Mouse (Mus musculus) C2C12 (cell line): ENCODE measurements around the gene Nup43. TPM values are rescaled to one million over a fixed set of nuclear protein-coding genes. Genes with fewer than 3 reads are reported as not detected.
A peak's percentile ranks its signal among the peaks of the same experiment; 100 is the strongest.
"Not testable (repeated sequence)": the region's sequence is repeated elsewhere in the genome, so short reads cannot be mapped to it uniquely, and the experiment has no call there.

ENCODE experiments used
- H3K27me3 ChIP-seq: one replicate; pipeline ENCODE4 v1.6.1; 2011; ENCODE audit not compliant: control insufficient read depth, insufficient read depth, insufficient read length
- H3K36me3 ChIP-seq: one replicate; pipeline ENCODE4 v1.6.1; 2011; ENCODE audit not compliant: control insufficient read depth, insufficient read depth
- H3K4me3 ChIP-seq: one replicate; pipeline ENCODE4 v1.5.1; 2011; ENCODE audit warnings: mild to moderate bottlenecking, control low read depth; ENCODE audit not compliant: poor library complexity, insufficient read depth, severe bottlenecking
- H3K79me2 ChIP-seq: one replicate; pipeline ENCODE4 v1.6.1; 2011; ENCODE audit not compliant: control insufficient read depth, insufficient read depth
- H3K79me3 ChIP-seq: one replicate; pipeline ENCODE4 v1.6.1; 2011; ENCODE audit warnings: low read depth, control low read depth
- H3ac ChIP-seq: one replicate; pipeline ENCODE3; 2011; ENCODE audit warnings: low read depth; ENCODE audit not compliant: control insufficient read depth, insufficient read length
- CEBPB ChIP-seq: IDR thresholded peaks from one replicate; pipeline ENCODE4 v1.6.1; 2011; ENCODE audit warnings: low read depth, mild to moderate bottlenecking, control low read depth, moderate library complexity
- CTCF ChIP-seq: IDR thresholded peaks from one replicate; pipeline ENCODE4 v1.5.1; 2011; ENCODE audit not compliant: control insufficient read depth, insufficient read depth, insufficient read length
- FOSL1 ChIP-seq: IDR thresholded peaks from one replicate; pipeline ENCODE4 v1.8.0; 2011; ENCODE audit warnings: mild to moderate bottlenecking, low read length; ENCODE audit not compliant: poor library complexity, insufficient read depth, severe bottlenecking
- MAX ChIP-seq: IDR thresholded peaks from one replicate; pipeline ENCODE4 v1.6.1; 2011; ENCODE audit warnings: mild to moderate bottlenecking, control low read depth
- MYOD1 ChIP-seq: IDR thresholded peaks from one replicate; pipeline ENCODE4 v1.6.1; 2011; ENCODE audit warnings: low read depth; ENCODE audit not compliant: control insufficient read depth, insufficient read length
- MYOG ChIP-seq: IDR thresholded peaks from one replicate; pipeline ENCODE4 v1.6.1; 2011; ENCODE audit not compliant: control insufficient read depth, insufficient read length; ENCODE audit errors: extremely low read depth
- USF1 ChIP-seq: IDR thresholded peaks from one replicate; pipeline ENCODE4 v1.6.1; 2011; ENCODE audit warnings: low read depth, mild to moderate bottlenecking, control low read depth, moderate library complexity
- long read RNA-seq, 2 experiments: library from polyadenylated mRNA; unstranded; transcript quantifications; one replicate each; pipeline ENCODE4 v2.0.0; 2019 to 2020
- polyA plus RNA-seq: library from polyadenylated mRNA; unstranded; fragments of >200 nt; fragmentation: generic; extraction: Trizol; gene quantifications from one replicate; pipeline ENCODE4 v1.2.1, GENCODE M21; 2012; ENCODE audit warnings: missing spikeins

Gene Nup43
- polyA plus RNA-seq: 35.1 TPM
- long read RNA-seq, experiment 1, transcript Nup43-201 (8 exons, 1,286 nt): major isoform, 52 of 56 reads
- long read RNA-seq, experiment 1, partial matches to known transcripts: 2 of 56 reads
- long read RNA-seq, experiment 1, other reads (novel, unspliced or antisense): 1 of 56 reads
- long read RNA-seq, experiment 2, transcript Nup43-201 (8 exons, 1,286 nt): major isoform, 102 of 112 reads
- long read RNA-seq, experiment 2, partial matches to known transcripts: 5 of 112 reads
- long read RNA-seq, experiment 2, other reads (novel, unspliced or antisense): 5 of 112 reads

DNA sequence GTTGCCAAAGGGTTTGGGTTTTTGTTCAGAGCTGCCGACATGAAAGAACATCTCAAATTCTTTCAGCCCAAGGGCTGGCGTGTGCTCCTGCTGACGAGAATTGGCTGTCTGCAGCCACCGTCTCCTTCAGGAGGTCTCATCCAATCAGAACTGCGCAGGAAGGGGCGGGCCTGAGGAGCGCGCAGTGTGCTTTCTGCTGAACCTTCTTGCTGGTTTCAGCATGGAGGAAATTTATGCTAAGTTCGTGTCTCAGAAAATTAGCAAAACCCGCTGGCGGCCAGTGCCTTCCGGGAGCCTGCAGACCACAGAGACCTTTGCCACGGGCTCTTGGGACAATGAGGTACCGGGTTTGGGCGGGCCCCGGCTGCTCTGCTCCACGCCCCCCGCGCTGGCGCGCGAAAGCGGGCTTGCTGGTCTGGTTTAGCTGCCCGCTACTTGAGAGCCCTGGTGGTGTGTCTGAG, at the start of gene Nup43:
TSS of gene Nup43 (plus strand) at position 162 of the 461 bp plus-strand sequence.
- Histone ChIP-seq H3K36me3 (peaks cover 26% of the 10 kb centered on the region), H3K27me3 (no peaks in the 10 kb centered on the region), H3K79me2 (peaks cover 46% of the 10 kb centered on the region), H3K4me3 (peak within 1 kb of the TSS; percentile 74), H3K79me3 (peaks cover 21% of the 10 kb centered on the region), H3ac (peak within 1 kb of the TSS; percentile 66)
- TF ChIP-seq FOSL1 (no peak), MYOG (no peak), USF1 (no peak), CEBPB (no peak), MYOD1 (no peak), CTCF (no peak), MAX (no peak)

DNA sequence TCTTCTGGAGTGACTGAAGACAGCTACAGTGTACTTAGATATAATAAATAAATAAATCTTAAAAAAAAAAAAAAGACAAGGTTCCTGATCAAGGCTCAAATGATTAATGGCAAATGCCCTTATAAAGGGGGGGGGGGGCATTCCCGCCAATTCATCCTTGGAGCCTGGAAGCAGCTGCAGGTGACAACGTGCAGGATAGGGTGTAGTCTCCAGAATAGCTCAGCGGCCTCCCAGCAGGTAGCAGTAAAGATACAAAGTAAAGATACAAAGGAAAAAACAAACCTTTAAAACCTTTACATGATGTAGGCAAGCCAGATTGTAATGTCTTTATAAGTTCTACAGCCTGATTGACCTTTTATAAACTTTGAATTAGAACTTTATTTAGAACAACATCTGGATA, 49.7 kb upstream of the Nup43 start:
- not testable (repeated sequence) for H3K4me3 ChIP-seq, H3K79me2 ChIP-seq, H3K79me3 ChIP-seq, H3K27me3 ChIP-seq, H3ac ChIP-seq, H3K36me3 ChIP-seq

DNA sequence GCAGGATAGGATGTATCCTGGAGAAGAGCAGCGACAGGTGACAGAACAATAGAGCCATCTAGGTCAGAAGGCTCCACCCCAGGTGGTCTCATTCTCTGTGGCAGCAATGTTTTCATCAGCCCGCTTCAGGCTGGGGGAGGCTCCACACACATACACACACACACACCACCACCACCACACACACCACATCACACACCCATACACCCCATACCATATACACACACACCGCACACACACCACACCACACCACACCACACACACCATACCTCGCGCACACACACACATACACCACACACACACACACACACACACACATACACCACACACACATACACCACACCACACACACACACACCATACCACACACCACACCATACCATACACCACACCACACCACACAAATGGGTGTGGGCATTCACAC, 47.5 kb upstream of the Nup43 start:
- no peak for TF ChIP-seq FOSL1

DNA sequence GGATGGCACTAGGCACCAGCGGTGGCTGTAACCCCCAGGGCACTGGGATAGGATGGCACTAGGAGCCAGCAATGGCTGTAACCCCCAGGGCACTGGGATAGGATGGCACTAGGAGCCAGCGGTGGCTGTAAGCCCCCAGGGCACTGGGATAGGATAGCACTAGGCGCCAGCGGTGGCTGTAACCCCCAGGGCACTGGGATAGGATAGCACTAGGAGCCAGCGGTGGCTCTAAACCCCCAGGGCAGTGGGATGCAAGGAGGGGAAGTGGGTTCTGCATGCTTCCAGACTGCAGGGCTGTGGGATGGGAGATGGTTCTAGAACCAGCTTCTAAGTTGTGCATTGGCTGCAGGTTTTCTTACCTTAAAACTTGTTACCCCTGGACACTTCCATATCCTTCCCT, 46.6 kb upstream of the Nup43 start:
- H3K79me3 ChIP-seq: no peaks in the 10 kb centered on the region
- no peaks in the 10 kb centered on the region for H3K27me3 ChIP-seq
- no peak overlapping the region for H3ac ChIP-seq
- TF ChIP-seq MYOG (no peak), USF1 (no peak), CTCF (no peak), MAX (no peak), FOSL1 (no peak)
- no peak overlapping the region for H3K4me3 ChIP-seq
- no peaks in the 10 kb centered on the region for H3K36me3 ChIP-seq
- no peaks in the 10 kb centered on the region for H3K79me2 ChIP-seq

More for the DNA sequence above, 47.5 kb upstream of the Nup43 start:
- H3K79me2 ChIP-seq: no peaks in the 10 kb centered on the region
- H3K79me3 ChIP-seq: no peaks in the 10 kb centered on the region
- H3ac ChIP-seq: no peak overlapping the region
- no peaks in the 10 kb centered on the region for H3K27me3 ChIP-seq
- H3K4me3 ChIP-seq: no peak overlapping the region
- no peaks in the 10 kb centered on the region for H3K36me3 ChIP-seq

DNA sequence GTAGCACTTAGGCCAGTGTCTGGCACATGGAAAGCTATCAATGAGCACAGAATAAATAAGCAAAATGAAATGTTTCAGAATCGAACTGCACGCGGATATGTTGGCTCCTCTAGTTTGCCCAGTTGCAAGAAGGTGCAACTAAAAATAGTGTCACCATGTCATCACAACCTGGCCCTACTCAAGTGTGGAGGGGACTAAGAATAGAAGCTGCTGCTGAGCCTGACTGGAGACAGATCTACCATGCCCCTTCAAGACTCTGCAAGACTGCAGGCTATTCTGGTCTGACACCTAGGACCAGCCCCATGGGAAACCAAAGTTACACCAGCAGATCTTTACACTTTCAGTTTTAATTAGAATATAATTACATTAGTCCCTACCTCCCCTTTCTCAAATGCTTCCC, 44.9 kb upstream of the Nup43 start:
- H3K4me3 ChIP-seq: no peak overlapping the region
- no peaks in the 10 kb centered on the region for H3K79me2 ChIP-seq
- no peaks in the 10 kb centered on the region for H3K79me3 ChIP-seq

DNA sequence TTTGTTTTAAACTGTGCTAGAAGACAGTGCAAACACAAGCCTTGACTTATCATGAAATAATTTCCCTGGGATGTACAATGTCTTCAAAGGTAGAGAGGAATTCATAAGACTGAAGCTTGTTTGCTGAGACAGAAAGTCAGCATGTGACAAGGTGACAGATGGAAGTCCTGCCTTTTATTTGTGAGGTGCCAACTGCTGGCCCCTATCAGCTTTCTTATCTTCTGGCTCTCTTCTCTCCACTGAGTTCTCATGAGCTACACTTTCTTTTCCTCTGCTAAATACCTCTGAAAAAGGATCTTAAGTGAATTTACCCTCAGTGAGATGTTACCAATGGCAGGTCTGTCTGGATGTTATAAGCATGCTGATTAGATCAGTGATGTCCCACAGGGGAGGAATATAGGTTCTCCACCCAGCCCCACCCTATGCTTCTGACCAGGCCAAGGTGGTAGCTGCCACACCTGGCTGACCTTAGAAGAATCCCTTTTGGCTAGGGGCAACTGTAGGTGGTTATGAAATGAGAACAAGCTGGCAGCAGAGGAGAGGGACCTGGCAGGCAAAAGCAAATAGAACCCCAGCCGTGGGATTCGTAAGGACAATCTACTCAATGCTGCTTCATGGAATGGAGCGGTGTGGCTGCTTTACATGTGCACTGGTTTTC, 43.3 kb upstream of the Nup43 start:
- H3K36me3 ChIP-seq: peaks cover 21% of the 10 kb centered on the region
- TF ChIP-seq FOSL1 (no peak), USF1 (no peak), CTCF (no peak), MAX (no peak), MYOD1 (no peak), CEBPB (no peak), MYOG (no peak)
- no peaks in the 10 kb centered on the region for H3K79me3 ChIP-seq
- no peaks in the 10 kb centered on the region for H3K79me2 ChIP-seq
- no peak overlapping the region for H3K4me3 ChIP-seq
- no peak overlapping the region for H3ac ChIP-seq
- H3K27me3 ChIP-seq: no peaks in the 10 kb centered on the region

More for the DNA sequence above, 44.9 kb upstream of the Nup43 start:
- H3K27me3 ChIP-seq: no peaks in the 10 kb centered on the region
- TF ChIP-seq MYOD1: no peak
- no peak for TF ChIP-seq CTCF
- TF ChIP-seq USF1: no peak
- no peak for TF ChIP-seq MYOG
- TF ChIP-seq FOSL1: no peak
- TF ChIP-seq MAX: no peak
- TF ChIP-seq CEBPB: no peak
- H3ac ChIP-seq: no peak overlapping the region
- H3K36me3 ChIP-seq: peaks cover 5% of the 10 kb centered on the region
